Mouse (Mus musculus): ENCODE measurements around the gene Capn9. TPM values are rescaled to one million over a fixed set of nuclear protein-coding genes. Genes with fewer than 3 reads are reported as not detected.
A peak's percentile ranks its signal among the peaks of the same experiment; 100 is the strongest.

Gene Capn9
- polyA plus RNA-seq, 1 experiment from 2014 or later: 0.19 TPM

DNA sequence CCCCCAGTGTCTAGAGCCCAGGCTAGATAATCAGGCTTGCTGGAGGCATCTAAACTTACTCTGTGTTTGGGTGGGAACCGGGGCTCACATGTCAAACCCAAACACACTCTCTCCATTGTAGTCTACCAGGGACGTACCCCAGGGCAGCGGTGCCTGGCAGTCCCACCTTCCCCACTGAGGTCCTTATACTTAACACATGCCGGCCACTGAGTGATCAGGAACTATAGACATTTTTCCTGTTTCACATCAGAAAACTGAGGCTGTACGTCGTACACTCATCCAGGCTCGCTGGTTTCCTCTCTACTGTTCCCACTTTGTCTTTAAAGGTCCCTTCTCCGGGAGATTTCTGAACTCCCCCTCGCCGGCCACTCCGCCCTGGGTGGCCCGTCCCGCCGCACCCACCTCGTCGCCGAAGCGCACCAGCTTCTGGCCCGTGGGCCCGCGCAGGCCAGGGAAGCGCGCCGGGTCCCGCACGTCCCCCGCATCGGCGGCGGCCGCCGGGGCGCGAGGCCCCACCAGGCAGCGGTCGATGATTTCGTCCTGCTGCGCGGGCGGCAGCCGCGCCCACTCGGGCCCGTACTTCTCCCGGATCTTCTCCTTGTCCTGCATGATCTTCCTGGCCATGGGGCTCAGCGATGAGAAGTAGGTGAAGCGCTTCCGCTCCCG is 86.7 kb downstream of the Capn9 start:
- no peaks in the 10 kb centered on the region for H3K36me3 ChIP-seq (ENCODE audit: control insufficient read depth, insufficient read depth, low read length)
- peak overlapping the region; percentile 92 for H3K4me3 ChIP-seq (ENCODE audit: low read depth, low read length)
- H3K9ac ChIP-seq (ENCODE audit: low read length): peak overlapping the region; percentile 88
- no peaks in the 10 kb centered on the region for H3K9me3 ChIP-seq (replicated peaks; ENCODE audit: control insufficient read depth, low read length)
- DNase-seq (ENCODE audit: low spot score): no peak
- peaks cover 30% of the 10 kb centered on the region for H3K4me1 ChIP-seq (ENCODE audit: control insufficient read depth, insufficient read depth, low read length)
- WGBS: under 1% methylated on average over 48 of the region's 49 CpGs
- ATAC-seq: peak; percentile 58
- no peaks in the 10 kb centered on the region for H3K27me3 ChIP-seq (replicated peaks; ENCODE audit: control insufficient read depth, insufficient read depth, low read length)
- H3K4me2 ChIP-seq (ENCODE audit: low read length): peak overlapping the region; percentile 88
- H3K27ac ChIP-seq (ENCODE audit: low read depth, low read length): peak overlapping the region; percentile 84

DNA sequence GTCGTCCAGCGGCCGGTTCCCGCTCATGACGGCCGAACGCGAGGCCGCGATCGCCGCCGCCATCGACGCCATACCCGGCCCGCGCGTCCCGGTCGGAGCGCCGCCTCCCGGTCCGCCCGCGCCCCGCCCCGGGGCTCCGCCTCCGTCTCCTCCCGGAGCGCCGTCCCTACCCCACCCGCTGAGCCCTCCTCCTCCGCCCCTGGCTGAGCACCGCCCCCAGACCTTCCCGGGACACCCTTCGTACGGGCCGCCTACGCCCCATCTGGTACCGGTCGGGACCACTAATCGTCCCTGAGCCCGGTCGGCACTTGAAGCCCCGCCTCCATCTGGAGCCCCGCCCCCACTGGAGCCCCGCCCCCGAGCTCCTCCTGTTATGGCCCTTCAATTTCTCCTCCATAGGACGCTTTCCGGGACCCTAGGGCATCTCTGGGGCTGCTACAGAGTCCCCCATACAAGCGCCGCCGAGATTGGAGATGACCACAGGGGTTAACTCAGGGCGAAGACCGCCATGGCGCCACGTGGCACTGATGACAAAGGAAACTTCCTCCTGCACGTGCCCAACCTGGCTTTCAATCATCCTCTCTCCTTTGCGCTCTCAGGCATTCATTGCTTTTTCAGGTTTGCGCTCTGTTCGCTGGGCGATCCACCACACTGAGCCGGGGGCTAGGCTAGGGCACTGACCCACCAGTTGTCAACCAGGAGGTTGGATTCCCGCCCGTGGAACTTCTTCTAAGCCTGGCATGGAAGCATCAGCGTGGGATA is 87.4 kb downstream of the Capn9 start, which contains the start of gene 2310022B05Rik:
2310022B05Rik (minus strand) TSS at position 258 of the 762 bp plus-strand sequence.
- DNase-seq (ENCODE audit: low spot score): peak; percentile 87
- Histone ChIP-seq H3K9ac (ENCODE audit: low read length) (peak within 1 kb of the TSS; percentile 88), H3K4me2 (ENCODE audit: low read length) (peak within 1 kb of the TSS; percentile 88), H3K36me3 (ENCODE audit: control insufficient read depth, insufficient read depth, low read length) (no peaks in the 10 kb centered on the region), H3K4me1 (ENCODE audit: control insufficient read depth, insufficient read depth, low read length) (peaks cover 29% of the 10 kb centered on the region), H3K4me3 (ENCODE audit: low read depth, low read length) (peak within 1 kb of the TSS; percentile 92), H3K27me3 (replicated peaks; ENCODE audit: control insufficient read depth, insufficient read depth, low read length) (no peaks in the 10 kb centered on the region), H3K27ac (ENCODE audit: low read depth, low read length) (peak within 1 kb of the TSS; percentile 84), H3K9me3 (replicated peaks; ENCODE audit: control insufficient read depth, low read length) (no peaks in the 10 kb centered on the region)
- ATAC-seq: peak; percentile 90
- WGBS: under 1% methylated on average over 67 of the region's 69 CpGs

GRCm38 (mm10) chr8:124663874-124664230 is 87.9 kb downstream of the Capn9 start:
- Histone ChIP-seq H3K27me3 (replicated peaks; ENCODE audit: control insufficient read depth, insufficient read depth, low read length) (no peaks in the 10 kb centered on the region), H3K9ac (ENCODE audit: low read length) (peak overlapping the region; percentile 88), H3K36me3 (ENCODE audit: control insufficient read depth, insufficient read depth, low read length) (no peaks in the 10 kb centered on the region), H3K4me2 (ENCODE audit: low read length) (peak overlapping the region; percentile 88), H3K9me3 (replicated peaks; ENCODE audit: control insufficient read depth, low read length) (no peaks in the 10 kb centered on the region), H3K4me3 (ENCODE audit: low read depth, low read length) (peak overlapping the region; percentile 92), H3K4me1 (ENCODE audit: control insufficient read depth, insufficient read depth, low read length) (peaks cover 25% of the 10 kb centered on the region), H3K27ac (ENCODE audit: low read depth, low read length) (peak overlapping the region; percentile 84)
- ATAC-seq: 0 out of 2 replicates have a peak, but pooled peaks have one; percentile 9
- WGBS: 48% methylated on average over 4 of the region's 4 CpGs
- DNase-seq (ENCODE audit: low spot score): peak; percentile 46

GRCm38 (mm10) chr8:124664414-124664813 is 88.5 kb downstream of the Capn9 start:
- ATAC-seq (no peak), DNase-seq (ENCODE audit: low spot score) (no peak)
- Histone ChIP-seq H3K4me1 (ENCODE audit: control insufficient read depth, insufficient read depth, low read length) (peaks cover 25% of the 10 kb centered on the region), H3K9me3 (replicated peaks; ENCODE audit: control insufficient read depth, low read length) (no peaks in the 10 kb centered on the region), H3K27me3 (replicated peaks; ENCODE audit: control insufficient read depth, insufficient read depth, low read length) (no peaks in the 10 kb centered on the region), H3K9ac (ENCODE audit: low read length) (no peak overlapping the region), H3K4me2 (ENCODE audit: low read length) (no peak overlapping the region), H3K27ac (ENCODE audit: low read depth, low read length) (no peak overlapping the region), H3K4me3 (ENCODE audit: low read depth, low read length) (no peak overlapping the region), H3K36me3 (ENCODE audit: control insufficient read depth, insufficient read depth, low read length) (no peaks in the 10 kb centered on the region)
- WGBS: 92% methylated on average over 3 of the region's 3 CpGs

Other genes starting within 250 kb of the Capn9 start
- 8.6 and 10.2 TPM in 2 replicates for gene Pgbd5, start 136.5 kb upstream of the Capn9 start, polyA plus RNA-seq (2014; fragmentation: Nextera tagmentation; extraction: Ambion mirVana)
- gene Cog2, start 55.3 kb upstream of the Capn9 start, polyA plus RNA-seq (2014; fragmentation: Nextera tagmentation; extraction: Ambion mirVana): 37.0 and 41.2 TPM in 2 replicates
- not detected in 2 replicates for gene Agt, start 6.4 kb upstream of the Capn9 start, polyA plus RNA-seq (2014; fragmentation: Nextera tagmentation; extraction: Ambion mirVana)
- gene 2310022B05Rik, start 87.3 kb downstream of the Capn9 start, polyA plus RNA-seq (2014; fragmentation: Nextera tagmentation; extraction: Ambion mirVana): 30.6 and 32.4 TPM in 2 replicates
- gene Ttc13, start 145.9 kb downstream of the Capn9 start, polyA plus RNA-seq (2014; fragmentation: Nextera tagmentation; extraction: Ambion mirVana): 48.7 and 58.3 TPM in 2 replicates
- 26.6 and 27.9 TPM in 2 replicates for gene Arv1, start 146.0 kb downstream of the Capn9 start, polyA plus RNA-seq (2014; fragmentation: Nextera tagmentation; extraction: Ambion mirVana)
- gene Fam89a, start 175.7 kb downstream of the Capn9 start, polyA plus RNA-seq (2014; fragmentation: Nextera tagmentation; extraction: Ambion mirVana): 0.27 and 0.38 TPM in 2 replicates
- gene Trim67, start 217.0 kb downstream of the Capn9 start, polyA plus RNA-seq (2014; fragmentation: Nextera tagmentation; extraction: Ambion mirVana): 16.5 and 22.0 TPM in 2 replicates